Comparison of ENCODE assay signal across 21 mouse cellular contexts in the genomic region with DNA sequence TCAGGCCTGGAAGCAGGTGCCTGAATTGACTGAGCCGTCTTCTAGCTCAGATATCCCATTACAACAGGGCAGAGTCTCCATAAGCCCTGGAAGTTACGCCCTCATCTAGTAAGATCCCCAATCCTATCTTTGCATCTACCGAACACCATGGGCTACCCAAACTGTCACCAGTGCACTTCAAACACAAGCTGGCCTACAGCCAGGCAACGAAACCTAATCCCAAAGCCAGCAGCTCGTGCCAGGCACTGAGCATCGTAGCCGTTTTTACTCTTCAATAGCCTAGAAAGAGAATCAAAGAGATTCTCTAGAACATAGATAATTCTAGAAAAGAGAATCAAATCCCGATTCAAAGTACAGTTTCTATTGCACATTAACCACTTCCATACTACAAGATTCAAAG.
"Had no signal": no experiment of that assay in that cellular context is flagged by ENCODE, and none has a peak within 500 bp of the region (broad histone marks: within the 10 kb centered on the region; RNA-seq: fewer than 3 reads in every experiment).

No protein-coding gene starts in this region.

- H3K27ac ChIP-seq: heart, embryonic 10.5 days; hindbrain, embryonic 10.5 days; hindbrain, embryonic 12.5 days; hindbrain, embryonic 14.5 days; intestine, embryonic 15.5 days; layer of hippocampus, adult 2 months; left cerebral cortex, adult 2 months; limb, embryonic 10.5 days; limb, embryonic 12.5 days; liver, embryonic 13.5 days; liver, embryonic 15.5 days had no signal

- H3K4me3 ChIP-seq: heart, embryonic 10.5 days; heart, embryonic 12.5 days; hindbrain, embryonic 10.5 days; hindbrain, embryonic 12.5 days; intestine, embryonic 15.5 days; layer of hippocampus, adult 2 months; left cerebral cortex, adult 2 months; limb, embryonic 10.5 days; limb, embryonic 12.5 days; liver, embryonic 13.5 days; liver, embryonic 15.5 days had no signal

- DNase-seq: heart, adult 18-20 months; heart, postnatal 10 days; heart, postnatal 4 days; kidney, adult 18-20 months; kidney, adult 8-10 months; kidney, postnatal 10 days; kidney, postnatal 25 days; kidney, postnatal 4 days; liver; liver, embryonic 13.5 days had no signal
